Mouse (Mus musculus) frontal cortex, adult (tissue): ENCODE measurements around the gene Fbln2.
A peak's percentile ranks its signal among the peaks of the same experiment; 100 is the strongest.

Source experiments
- ATAC-seq: cut with Nextera tagmentation; 2 replicates; pipeline ENCODE4 v1.9.2; 2017; ENCODE audit warnings: mild to moderate bottlenecking, moderate library complexity, mixed read lengths; ENCODE audit not compliant: low TSS enrichment

The Fbln2 gene

DNA sequence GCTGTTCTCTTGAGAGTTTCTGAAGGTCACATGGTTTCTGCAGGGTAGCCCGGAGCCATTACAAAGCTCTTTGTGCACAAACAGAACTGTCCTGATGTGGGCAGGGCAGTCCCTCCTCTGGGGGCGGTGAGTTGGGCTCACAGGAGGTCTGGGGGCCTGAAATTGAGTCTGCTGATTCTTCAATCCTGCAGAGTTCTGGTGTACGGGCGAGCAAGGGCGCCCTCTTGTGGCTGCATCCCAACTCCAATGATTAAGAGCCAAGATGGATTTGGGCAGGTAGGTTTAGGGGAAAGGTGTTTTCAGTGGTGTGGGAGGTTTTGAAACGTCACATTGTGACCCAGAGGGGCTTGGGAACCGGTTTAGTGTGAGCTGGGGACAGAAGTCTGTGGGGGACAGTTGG is 65.3 kb downstream of the Fbln2 start:
- ATAC-seq, result no peak; the same call in 1 of the 2 replicates

DNA sequence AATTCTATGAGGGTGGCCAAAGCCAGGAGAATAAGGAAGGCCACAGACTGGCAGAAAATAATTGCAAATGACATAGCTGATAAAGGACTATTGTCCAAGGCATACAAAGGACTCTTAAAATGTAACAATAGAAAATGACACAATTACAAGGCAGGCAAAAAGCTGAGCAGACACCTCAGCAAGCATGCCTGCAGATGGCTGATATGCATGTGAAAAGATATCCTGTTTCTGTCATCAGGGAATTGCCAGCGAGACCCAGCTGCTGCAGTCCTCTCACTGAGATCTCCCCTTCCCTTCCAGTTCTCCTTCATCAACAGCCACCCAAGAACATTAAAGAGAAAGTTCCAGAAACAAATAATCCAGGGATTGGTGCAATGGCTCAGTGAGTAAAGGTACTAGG is 66.0 kb downstream of the Fbln2 start:
- ATAC-seq, result no peak

DNA sequence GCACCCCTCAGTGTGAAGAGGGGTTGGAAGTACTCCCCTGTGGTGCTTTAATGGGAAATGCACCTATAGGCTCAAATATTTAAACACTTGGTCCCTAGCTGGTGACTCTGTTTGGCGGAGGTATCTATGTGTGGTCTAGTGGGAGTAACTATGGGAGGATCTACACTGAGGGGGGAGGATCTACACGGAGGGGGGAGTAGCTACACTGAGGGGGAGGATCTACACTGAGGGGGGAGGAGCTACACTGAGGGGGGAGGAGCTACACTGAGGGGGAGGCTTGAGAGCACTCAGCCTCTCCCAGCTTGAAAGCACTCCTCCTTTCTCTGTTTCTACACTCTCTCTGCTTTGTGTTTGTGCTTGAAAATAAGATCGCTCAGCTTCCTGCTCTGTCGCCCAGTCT is 67.2 kb downstream of the Fbln2 start:
- ATAC-seq, result no peak

DNA sequence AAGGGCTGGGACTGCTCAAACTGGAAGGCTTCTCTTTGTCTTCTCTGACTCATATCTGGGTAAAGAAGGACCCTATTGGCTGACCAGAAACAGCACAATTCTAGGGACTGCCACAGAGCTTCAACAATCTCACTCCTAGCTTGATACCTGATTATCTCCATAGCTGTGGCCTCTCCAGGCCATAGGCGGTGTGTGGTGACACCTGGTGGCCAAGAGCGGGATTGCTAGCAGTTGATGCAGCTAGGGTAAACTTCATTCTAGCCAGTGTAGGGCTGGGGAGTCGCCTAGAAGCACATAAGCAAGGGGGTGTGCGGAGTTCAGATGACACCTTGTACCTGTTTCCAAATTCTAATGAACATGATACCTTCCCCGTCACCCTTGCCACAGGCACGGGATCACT is 69.0 kb downstream of the Fbln2 start:
- ATAC-seq, result peak; percentile 67

DNA sequence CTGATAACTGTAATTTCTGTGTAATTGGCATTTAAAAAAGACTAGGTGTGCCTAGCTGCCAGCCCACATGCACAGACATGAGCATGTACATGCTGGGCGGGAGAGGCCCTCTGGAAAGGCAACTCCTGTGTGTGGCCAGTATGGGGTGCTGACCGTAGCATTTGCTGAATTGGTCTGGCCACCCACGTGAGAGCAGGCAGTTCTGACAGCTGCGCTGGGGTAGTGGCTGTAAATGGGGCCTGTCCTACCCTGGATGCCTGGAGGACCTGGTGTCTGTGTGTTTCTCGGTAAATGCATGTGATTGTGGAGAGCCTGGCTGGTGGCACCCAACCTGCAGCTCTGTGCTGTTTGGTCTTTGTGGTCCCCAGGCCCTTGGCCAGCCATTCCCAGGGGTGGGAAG is 69.5 kb downstream of the Fbln2 start:
- no peak for ATAC-seq

DNA sequence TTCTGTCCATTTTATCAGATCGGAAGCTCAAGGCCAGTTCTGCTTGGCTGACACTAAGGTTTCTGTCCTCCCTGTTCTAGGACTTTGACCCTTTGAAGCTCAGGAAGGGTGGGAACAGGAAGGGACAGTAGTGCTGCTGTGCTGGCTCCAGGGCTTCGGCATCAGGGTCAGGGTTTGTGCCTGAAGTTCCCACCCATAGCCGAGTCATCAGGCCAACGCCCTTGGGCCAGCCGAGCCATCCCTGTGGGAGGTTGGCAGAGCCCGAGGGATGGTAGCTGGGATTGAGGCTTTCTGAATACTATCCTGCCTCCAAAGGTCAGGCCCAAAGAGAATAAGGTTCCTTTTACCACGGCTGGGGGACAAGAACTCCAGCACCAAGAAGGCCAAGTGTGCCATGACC is 70.8 kb downstream of the Fbln2 start:
- no peak for ATAC-seq

DNA sequence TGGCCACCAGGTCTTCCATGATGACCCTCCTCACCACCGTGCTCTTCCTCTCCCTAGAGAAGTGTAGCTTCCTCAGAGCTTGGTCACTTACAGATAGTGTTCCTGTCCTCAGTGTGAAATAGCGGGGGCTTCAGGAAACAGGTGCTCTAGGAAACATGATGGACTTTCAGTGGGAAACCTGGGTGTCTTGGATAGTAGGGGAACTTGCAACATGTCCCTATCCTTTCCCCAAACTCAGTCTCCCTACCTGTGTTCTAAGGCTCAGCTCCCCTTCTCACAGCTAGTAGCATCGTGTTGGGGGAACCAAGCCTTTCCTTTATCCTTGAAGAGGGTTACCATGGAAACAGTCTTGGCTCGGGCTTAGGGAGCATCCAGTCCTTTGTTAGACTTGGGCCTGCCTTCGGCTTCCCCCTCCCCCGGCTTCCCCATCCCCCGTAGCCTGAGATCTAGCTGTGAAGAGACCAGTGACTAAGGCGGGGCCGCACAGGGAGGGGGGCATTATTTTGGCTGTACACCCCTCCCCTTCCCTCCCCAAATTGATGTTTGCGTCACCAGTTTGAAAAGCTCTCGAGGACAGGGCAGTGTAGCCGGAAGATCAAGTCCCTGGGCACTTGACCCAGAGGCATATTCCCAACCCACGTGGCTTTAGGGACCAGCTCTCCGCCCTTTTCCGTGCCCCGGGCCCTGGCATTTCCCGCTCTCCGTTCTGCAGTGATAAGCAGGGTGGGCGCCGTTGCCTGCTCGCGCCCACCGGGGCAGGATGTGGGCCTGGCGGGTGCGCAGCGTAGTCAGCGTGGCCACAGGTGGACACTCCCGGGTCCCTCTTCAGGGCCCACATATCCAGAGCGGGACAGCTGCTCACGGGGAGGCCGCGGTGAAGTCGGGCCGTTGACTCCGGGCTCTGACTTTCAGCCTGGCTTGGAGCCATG is 72.5 kb downstream of the Fbln2 start:
- ATAC-seq, result peak; percentile 38; the same call in 1 of the 2 replicates

DNA sequence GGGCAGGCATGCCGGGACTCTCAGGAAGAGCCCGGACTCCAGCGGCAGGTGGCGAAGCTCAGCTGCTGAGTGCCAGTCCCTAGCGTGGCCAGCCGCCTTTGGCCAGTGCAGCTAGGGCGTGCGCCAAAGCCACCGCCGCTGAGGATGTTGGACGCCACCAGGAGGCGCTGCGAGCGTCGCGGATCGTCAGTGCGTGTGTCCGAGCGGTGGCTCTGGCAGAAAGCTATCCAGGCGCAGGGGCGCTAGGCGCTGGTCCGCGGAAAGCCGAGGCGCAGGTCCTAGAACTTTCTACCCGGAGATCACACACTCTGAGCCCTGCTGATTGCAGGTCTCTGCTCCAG is 73.2 kb downstream of the Fbln2 start:
- peak; percentile 64 for ATAC-seq

DNA sequence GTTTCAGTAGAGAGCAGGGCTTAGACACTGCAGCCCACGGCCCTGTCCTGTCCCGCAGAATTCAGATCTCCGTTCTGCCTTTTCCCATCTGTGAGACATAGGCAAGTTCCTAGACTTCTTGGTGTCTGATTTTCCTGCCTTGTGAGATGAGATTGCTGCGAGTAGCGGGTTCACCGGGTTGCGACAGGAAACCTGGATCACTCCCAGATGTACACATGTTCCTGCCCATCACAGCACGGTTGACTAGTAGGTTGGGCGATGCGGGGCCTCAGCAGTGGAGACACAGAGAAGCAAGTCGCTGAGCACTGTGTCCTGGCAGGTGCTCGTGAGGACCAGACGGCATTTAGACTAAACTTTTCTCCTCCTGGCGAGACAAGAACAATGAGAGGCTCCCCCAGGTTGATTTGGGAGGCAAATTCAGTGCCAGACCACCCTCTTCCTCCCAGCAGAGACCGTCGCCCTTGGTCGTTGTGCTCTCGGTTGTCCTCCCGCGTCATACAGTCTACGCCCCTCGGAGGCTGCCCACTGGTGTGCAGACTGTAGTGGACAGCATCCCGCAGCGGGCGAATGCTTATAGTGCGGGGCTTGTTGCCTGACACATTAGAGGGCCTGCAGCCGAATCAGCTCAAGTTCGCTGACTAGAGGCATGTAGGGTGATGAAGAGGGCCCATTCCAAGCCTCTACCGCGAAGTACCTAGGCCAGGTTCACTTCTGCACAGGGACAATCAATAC is 73.7 kb downstream of the Fbln2 start:
- ATAC-seq, result peak; percentile 8; the same call in 1 of the 2 replicates

DNA sequence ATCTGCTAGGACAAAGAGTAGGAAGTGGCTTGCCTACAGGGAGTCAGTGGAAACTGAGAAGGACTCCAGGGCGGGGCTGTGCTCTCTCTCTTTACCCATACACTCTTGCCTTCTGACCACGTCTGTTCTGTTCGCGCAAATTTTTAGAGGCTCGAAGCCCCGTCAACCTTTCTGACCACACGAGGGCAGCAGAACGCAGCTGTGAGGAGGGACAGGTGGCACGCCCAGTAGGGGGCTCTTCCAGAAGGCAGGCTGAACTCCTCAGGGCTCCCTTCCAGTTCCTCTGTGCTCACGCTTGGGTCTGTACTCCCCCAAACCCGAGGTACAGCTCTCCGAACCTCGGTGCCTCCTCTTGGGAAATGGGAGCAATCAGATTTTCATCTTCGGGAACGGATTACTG is 74.4 kb downstream of the Fbln2 start:
- ATAC-seq, result peak; percentile 64

DNA sequence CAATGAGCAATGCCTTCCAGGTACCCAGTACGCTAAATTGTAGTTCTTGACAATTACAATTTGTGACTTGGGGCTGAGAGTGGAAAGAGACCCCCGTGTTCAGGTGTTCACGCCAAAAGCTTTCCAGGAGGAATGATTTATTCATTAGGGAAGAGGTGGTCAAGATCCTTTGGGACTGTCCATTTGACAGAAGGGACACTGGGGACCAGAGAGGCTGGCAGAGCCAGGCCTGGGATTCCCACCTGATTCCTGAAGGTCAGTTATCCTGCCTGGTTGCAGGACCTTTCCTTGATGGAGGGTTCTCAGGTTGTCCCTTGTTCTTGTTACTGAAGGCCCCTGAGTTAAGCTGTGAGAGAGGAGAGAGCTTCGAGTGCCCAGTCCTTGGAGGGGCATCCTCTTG is 74.9 kb downstream of the Fbln2 start:
- no peak for ATAC-seq

DNA sequence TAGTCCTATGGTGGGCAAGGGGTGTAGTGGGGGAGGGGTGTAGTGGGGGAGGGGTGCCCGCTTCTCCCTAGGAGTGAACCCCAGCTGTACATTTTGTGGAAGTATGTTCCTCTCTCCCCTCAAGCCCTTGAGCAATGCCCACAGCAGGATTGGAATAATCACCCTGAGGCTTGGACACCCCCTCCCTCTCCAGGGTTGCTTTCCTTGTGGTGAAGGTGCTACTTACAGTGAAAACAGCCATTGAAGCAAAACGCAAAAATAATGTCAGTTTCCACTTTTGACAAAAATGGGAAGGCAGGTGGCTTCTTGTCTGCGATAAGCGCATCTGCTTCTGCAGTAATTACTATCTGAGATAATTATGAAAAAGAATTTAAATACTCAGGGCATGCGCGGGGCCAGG is 75.4 kb downstream of the Fbln2 start:
- no peak for ATAC-seq

DNA sequence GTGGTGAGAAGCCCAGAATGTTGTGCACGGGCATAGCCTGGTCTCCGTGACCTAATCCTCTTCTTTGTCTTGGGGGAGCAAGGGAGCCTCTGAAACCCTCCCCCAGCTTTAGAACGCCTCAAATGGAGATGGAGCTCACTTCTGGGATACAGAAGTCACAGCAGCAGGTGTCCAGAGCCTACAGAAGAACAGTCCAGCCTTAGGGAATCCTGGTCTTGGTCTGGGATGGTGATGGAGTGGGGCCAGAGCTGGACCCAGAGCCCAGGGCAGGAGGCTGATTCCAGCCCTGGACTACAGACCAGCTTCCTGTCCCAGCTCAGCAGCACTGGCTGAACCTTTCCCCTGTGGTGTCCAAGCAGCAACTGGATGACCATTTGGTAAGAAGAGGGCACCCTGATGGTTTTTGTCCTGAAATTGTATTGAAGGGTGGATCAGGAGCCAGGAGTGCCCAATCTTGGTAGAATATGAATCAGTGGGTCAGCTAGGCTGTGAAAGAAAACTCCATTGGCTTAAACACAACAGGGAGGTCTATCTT is 76.1 kb downstream of the Fbln2 start:
- ATAC-seq, result no peak

DNA sequence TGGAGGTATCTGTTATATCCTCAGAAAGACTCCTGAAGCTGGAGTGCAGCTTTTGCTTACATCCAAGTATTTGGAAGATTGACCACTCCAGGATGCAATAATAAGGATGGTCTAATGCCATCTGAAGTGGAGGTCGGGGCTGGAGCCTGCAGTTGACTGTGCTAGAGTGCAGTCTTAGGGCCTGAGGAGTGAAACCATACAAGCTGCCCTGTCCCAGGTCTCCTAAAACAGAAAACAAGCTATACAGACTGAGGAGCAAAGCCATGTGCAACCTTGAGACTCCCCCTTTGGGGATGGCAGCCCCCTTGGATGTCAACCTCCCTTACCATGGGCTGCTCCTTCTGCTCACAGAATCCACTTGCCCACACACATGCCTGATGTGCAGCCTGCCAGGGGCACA is 76.7 kb downstream of the Fbln2 start:
- ATAC-seq, result no peak

DNA sequence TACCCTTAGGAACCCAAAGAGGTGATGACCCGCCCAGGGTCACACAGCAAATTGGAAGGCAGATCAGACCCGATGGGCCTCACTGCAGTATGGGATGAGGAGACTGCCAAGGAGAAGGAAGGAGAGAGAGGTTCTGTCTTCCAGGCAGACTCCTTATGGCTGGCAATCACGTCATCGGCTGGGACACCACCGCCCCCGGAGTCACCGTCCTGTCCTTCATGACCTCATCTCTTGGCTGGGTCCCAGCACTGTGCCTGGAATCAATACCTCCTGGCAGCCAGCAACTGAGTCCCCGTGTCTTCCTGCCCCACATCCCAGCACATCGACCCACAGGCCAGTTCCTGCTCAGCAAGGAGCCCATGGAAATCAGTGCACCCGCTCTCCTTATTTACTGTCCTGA is 78.7 kb downstream of the Fbln2 start:
- ATAC-seq, result no peak

DNA sequence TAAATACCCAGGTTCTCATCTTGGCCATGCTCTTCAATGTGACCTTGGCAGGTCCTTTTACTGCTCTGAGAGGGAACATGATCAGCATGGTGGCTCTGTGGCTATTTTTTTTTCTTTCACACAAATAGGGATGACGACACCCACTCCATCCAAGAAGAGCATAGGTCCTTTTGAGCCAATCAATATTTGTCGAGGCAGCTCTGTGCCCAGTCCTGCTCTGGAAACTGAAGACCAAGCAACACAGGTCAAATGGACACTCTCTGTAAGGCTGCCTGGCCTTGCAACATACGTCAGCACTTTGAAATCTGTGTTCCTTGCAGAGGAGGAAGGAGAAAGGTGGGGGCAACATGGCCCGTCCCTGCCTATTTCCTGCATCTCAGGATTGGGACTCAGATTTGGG is 83.2 kb downstream of the Fbln2 start:
- ATAC-seq, result no peak

DNA sequence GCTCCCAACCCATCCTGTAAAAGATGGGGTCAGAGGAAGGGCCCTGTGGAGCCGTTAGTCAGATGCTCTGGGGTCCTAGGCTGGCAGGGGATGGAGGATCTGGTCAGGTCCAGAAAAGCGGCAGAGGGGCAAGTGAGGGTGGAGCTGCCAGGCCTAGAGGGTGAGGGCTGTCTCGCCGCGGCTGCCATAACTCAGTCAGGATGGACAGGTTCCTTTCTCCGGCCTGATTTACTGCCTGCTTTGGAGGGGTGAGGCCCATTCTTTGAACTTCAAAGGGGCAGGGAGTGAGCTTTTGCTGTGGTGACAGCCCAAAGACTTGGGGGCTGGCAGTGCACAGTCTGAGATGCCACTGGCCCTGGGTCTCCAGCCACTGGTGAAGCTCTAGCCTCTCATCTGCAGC is 86.6 kb downstream of the Fbln2 start:
- no peak for ATAC-seq

DNA sequence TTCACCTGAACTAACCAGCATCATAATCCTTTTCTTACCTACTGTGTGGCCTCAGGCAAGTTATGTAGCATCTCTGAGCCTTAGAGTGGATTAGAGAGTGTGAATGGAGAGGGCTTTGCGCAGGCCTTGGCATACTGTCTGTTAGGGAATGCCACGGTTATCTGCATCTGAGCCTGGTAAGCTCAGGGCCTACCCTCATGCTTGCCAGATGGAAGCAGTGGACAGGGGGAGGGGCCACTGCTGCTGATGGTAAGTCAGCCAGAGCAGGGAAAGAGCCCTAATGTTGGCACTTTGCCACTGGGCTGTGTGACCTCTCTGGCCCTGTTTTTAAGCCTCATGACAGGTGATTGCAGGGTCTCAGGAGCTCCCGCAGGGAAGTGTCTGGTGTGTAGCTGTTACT is 87.8 kb downstream of the Fbln2 start:
- ATAC-seq, result no peak

DNA sequence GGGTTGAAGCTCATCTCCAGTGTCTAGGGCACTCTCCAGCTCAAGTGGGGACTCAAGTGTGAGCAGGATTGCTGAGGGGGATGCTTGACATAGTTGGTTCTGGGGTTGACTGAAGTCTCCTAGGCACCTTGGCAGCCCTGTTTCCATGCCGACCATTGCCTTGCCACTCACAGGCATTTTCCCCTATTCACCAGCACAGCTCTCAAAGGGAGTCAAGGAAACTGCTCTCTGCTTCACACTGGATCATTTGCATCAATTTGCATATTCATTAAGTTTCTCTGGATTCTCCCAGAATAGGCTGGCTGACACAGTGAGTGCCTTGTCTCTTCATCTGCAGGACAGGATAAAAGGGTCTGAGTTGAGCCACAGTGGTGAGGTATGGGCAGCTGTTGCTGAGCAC is 89.6 kb downstream of the Fbln2 start:
- ATAC-seq, result peak; percentile 97

DNA sequence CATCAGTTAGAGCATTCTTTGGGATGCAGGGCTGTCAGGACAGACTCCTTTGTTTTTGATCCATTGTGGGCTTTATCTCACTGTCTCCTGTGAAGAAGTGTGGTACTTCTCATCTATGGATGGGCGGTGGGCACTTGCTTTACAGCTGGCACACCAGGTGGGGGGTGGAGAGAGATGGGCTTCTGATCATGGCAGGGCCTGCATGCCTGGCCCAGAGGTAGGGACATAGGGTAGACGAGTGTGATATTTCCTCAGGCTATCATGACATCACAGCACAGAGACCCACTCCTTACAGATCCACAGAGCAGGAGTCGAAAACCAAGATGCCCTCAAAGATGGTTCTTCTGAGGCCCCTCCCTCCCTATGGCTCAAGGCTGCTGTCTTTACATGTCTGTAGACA is 90.1 kb downstream of the Fbln2 start:
- ATAC-seq, result no peak

DNA sequence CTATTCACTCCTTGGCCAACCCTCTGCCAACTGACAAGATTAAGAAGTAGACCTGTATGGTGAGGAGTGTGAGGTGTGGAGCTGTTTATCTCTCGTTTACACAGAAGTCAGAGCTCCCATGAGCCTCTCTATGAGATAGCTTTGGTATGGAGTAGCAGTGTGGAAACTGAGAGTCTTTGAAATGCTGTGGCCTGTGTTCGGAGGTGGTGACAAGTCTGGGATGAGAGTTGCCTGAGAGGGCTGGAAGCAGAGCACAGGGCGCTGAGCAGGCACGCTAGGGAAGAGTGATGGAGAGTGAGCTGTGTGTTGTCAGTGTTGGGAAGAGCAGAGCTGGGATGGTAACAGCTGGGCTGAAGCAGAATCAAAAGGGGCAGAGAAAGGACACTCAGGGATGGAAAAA is 91.9 kb downstream of the Fbln2 start:
- ATAC-seq, result no peak

DNA sequence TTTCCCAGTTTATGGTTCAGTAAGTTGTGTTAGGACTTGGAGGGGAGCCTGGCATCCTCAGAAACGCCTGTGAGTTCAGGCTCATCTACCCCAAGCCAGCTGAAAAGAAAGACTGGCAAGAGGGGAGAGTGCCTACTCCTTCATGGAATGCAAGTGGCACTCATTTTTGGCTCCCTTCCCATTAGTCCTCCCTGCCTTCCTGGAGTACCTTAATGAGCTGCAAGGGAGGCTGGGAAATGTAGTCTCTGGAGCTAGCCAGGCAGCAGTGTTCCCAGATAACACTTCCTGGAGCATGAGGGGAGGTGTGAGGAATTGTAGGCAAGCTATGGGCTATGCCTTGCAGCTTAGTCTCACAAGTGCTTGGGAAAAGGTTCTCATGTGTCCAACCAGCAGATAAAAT is 95.7 kb downstream of the Fbln2 start:
- ATAC-seq, result peak; percentile 38; the same call in 1 of the 2 replicates

DNA sequence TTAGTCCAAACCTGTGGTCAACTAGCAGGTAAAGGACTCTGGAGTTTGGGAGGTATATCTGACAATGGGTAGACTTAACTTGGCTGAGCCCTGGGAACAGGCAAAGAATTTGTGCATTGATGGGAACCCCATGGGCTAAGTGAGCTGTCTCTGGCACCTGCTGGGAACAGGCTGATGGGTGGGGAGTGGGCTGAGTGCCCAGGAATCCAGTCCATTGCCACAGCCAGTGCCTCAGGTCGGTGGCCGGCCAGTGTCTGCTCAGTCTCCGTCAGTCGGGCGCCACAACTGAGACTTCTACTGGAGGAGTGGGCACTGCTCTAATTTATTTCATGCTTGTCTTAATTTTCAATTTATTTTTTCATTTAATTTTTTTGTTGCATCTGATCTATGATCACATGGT is 98.9 kb downstream of the Fbln2 start:
- ATAC-seq, result no peak
